Mouse (Mus musculus) adrenal gland, postnatal 25 days (tissue): ENCODE measurements at regions not wholly inside any gene's neighbourhood (a gene's known extent, or its start where the extent isn't known, plus 50 kb on each side); places are given as distances from the start of the nearest gene placed in this dataset.
"Not testable (repeated sequence)": the region's sequence is repeated elsewhere in the genome, so short reads cannot be mapped to it uniquely, and the experiment has no call there.

ENCODE experiments used
- DNase-seq: peaks from one replicate; pipeline ENCODE4 v3.0.0; 2021; ENCODE audit warnings: mixed read lengths

DNA sequence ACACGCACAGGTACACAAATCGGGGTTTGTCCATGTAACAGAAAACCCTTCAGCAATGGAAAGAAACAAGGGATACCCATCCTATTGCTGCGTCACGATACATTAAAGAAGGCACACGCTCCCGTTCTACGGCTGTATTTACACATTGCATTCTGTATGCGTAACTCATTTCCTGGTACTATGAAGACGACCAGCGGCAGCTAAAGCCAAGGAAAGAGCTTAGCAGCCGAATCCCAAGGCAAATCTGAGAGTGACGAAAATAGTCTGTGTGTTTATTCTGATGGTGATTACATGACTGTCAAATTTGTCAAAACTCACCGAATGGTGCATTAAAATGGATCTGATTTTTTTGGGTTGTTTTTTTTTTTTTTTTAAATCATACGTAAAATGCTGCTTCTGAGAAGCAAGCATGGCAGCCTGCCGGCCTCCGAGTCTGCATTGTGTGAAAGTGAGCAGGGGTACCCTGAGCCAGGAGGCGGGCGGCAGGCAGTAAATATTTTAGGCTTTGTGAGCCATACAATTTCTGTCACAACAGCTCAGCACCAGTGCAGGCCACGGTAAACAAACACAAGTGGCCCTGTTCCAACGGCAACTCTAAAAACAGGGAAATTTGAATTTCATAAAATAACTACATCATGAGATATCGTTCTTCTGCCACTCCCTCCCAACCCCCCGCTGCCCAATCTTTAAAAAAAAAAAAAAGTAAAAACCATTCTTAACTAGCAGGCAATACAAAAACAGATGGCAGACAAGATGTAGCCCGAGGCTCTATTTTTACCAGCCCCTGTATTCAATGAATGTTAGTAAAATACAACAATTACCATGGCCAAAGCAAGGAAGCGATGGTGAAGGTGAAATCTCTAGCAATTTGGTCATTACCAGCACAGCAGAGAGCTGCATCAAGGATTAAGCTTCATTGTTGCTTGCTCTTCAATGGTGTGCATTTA is 164.2 kb upstream of the Kit start:
- DNase-seq, result no peak

DNA sequence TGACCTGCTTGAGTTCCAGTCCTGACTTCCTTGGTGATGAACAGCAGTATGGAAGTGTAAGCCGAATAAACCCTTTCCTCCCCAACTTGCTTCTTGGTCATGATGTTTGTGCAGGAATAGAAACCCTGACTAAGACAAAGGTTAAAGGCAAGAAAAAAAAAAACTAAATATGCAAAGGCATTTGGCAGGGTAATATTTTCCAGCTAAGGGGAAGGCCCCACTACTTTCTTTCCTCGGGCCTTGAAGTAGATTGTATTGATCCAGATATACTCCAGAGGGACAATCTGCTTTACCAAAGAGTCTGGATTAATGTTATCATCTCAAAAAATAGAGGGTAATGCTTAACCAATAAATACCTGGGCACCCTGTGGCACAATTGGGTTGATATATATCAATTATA is 155.4 kb upstream of the Kit start:
- DNase-seq, result not testable (repeated sequence)

DNA sequence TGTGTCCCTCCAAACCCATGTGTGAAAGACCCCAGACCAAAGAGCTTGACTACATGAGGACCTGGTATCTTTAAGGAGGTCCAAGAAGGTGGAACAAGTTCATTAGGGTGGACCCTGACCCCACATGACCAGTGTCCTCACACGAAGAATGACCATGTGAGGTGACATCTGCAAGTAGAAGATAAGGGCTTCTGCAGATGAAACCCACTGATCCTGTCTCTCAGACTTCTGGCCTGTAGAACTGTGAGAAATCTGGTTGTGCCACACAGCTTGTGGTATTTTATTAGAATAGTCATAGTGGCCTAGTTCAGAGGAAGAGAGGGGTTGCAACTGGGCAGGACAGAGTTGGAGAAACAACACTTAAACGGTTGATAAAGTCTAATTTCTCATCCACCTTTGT is 141.8 kb upstream of the Kit start:
- no peak for DNase-seq

DNA sequence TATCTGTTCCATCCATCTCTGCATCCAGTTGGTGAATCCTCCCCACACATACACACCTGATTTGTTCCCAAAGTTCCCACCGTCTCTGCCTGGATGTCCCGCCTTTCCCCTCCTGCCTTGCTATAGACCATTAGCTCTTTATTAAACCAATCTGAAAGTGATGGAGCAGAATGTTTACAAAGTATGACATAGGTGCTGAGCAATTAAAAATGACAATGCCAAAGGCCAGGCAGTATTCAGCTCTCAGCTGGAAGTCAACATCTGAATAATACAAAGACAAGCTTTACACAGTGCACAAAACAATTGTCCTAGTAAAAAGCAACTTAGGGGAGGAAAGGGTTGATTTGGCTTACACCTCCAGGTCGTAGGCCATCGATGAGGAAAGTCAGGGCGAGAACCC is 136.8 kb upstream of the Kit start:
- DNase-seq, result no peak

DNA sequence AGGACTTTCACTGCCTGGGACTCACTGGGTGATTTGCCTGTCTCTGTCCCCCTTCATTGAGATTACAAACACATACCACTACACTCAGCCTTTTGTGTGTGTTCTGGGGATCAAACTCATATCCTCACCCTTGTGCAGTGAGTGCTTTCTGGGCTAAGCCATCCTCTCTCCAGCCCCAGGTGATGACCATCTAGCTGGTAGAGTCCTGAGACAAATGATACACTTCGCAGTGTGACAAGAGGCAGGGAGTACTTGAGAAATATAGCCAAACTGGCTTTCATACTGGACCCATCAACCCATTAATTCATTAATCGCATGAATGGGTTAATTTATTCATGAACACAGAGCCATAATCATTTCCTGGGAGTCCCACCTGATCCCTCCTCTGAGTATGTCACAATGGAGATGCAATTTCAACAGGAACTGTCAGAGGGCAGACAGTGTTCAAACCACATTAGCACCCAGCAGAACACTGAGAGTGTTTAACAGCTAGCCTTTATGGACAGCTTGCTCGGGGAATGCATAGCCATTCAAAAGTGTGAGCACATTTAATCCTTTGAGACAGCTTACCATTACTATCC is 130.6 kb upstream of the Kit start:
- no peak for DNase-seq

DNA sequence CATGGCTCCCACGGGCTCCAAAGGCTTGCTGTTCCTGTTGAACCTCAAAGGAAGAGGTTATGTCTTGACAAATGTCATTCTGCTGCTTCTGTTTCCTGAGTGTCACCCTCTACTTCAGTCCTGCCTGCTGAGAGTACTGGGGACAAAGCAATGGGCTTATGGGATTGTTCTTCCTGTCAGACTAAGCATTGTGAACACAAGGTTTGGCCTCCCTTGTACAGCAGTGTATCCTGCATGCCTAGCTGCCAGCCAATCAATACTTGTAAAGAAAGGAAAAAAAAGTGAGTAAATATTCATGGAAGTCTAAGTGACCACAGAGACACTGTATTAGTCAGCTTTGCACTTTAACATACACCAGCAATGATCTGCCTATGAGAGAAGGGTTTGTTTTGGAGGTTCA is 128.3 kb upstream of the Kit start:
- DNase-seq, result no peak

DNA sequence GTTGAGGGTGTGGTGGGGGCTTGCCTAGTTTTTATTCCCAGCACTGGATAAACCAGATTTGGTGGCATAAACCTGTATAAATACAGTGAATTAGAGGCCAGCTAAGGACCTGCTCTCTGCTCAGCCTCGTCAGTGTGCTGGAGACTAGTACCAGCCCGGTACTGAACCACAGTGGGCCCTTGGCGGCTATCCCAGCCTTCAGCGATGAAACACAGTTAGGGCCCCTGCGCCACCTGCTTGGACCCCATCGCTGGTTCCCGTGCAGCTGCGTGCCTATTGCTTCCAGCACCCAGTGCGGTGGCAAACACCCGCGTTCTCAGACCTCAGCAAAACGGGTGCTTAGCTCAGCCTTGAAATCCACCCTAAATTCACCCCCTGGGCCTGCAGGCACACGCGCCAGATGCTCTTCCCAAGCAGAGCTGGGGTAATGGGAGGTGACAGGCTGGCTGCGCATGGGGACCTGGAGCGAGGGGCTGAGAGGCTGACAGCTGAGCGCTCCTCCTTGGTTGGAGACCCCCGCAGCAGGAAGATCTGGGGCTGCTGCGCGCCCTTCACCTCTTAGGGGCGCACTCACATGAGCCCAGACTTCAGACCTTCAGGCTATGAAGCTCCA is 124.7 kb upstream of the Kit start:
- no peak for DNase-seq

DNA sequence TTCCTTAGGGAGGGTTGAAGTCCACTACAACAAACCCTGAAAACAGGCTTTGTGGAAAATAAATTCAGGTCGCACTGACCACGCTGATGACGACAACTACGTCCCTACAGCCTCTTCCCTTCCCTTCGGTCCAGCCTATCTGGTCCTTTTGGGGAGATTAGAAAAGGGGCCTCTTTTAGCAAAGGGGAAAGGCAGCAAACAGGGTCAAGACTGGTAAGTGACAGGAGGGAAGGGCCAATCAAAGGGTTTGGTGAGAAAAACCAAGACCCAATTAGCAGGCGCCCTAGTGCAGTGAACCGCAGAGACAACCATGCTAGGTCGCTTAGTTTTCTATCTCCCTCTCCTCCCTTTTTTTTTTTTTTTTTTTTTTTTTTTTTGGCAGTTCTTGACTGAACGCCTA is 124.2 kb upstream of the Kit start:
- DNase-seq, result no peak

DNA sequence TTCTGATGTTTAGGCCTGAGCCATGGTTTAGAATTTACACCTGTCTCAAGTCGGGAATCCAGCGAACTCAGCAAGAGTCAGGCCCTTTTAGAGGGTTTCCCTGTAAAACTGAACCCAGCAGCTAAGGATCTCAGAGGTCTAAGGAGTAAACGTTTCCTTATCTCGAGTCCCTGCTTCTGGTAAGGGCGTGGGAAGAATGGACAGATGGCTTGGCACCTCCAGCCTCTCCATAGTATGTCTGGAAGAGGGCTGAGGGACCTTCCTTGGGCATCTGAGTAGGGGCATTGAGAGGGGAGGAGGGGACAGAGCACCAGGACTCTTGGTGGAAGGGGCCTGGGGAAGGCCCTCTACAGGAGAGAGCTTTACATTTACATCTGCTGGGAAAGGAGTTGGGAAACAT is 123.6 kb upstream of the Kit start:
- DNase-seq, result no peak

DNA sequence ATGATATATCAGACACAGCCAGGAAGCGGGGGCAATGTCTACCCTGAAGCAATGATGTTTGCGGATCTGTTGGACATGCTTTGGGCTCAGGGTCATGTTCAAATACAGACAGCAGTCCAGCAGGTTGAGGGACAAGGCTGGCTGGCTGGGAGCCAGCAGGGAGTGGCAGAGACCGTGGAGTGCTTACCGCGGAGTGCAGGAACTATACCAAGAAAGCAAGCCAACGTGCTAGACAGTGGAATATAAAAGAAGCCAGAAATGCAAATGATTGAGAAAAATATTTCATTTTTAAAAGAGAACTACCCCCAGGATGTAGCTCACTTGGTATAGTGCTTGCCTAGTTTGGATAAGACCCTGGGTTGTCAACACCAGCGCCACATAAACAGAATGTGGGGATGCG is 123.0 kb upstream of the Kit start:
- peak; percentile 64 for DNase-seq

DNA sequence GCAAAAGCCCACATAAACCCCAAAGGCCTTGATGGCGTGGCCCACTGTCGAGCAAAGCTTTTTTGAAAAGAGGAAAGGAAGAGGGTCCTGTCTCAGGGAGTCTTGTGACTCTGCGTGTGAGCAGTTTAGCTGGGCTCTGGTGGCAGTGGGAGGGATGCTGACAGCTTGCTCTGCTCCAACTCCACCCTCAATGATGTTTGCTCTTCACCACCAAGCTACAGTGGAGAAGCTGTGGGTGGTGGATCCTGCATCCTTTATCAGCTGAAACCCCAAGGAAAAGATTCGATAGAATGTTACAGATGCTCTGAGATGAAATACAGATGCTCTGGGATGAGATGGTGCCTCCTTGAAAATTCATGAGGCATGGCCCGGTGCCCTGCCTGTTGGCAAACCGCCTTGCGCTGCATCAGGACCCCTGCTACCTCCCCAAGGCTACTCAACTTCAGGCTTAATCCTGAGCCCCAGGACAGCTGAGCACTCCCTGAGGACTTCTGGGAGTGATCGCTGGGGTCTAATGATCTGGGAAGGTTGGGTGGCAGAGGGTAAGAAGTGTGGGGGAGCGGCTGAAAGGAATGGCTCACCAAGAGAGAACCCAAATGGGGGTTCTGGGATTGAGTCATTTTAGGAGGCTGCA is 120.8 kb upstream of the Kit start:
- no peak for DNase-seq

DNA sequence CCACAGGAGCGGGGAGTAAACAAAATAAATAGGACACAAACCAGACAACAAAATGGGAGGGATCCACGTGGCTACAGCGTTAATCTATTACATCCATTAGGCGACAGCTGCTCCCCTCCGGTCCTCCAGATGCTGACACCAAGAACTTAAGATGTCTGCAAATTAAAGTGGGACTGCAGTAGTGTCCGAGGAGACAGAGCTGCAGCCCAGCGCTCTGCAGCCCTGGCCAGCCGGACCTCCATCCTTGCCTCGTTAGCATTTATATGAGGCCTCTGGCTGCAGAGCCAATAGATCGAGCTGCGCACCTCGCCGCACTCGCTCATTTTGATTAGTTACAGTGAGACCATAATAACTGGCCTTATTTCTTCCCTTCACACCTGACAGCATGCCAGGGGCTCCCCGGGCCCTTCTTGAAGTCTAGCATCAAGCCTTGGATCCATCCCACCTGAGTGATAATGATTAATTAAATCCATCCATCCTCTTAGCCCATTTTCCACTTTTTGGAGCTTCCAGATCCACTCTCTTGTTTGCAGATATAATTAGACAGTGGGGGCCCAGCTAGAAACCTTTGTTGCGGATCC is 119.7 kb upstream of the Kit start:
- DNase-seq, result no peak

DNA sequence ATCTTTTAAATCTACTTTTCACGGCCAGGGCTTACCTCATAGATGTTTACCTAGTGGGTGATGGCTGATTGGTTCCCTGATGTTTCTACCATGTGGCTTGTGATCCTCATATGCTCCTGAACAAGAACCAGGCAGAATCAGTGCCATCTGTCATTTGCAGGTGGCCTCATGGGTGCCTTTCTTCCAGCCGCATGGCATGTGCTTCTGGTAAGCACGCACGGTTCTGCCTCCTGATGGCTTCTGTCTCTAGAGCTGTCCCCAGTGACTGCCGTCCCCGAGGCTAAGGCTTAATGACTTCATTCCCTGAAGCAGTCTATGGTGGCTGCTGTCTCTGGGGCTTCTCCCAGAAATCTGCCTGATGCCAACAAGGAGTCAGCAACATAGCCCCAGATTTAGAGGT is 117.3 kb upstream of the Kit start:
- DNase-seq, result no peak

DNA sequence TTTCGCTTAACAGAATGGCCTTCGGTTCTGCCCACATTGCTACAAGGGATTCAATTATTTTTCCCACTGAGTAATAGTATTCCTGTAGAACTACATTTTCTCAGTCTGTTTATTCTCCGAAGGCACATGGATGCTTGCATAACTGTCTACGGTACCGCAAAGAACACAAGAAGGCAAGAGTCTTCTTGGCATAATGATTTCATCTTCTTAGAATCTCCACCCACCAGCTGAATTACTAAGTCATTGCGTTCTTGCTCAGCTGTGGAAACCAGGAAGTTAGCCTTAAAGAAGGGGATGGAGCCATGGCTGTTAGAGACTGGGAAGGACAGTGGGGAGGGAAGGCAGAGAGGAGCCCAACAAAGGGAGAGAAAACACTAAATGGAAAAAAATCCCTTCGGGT is 116.4 kb upstream of the Kit start:
- DNase-seq, result no peak

DNA sequence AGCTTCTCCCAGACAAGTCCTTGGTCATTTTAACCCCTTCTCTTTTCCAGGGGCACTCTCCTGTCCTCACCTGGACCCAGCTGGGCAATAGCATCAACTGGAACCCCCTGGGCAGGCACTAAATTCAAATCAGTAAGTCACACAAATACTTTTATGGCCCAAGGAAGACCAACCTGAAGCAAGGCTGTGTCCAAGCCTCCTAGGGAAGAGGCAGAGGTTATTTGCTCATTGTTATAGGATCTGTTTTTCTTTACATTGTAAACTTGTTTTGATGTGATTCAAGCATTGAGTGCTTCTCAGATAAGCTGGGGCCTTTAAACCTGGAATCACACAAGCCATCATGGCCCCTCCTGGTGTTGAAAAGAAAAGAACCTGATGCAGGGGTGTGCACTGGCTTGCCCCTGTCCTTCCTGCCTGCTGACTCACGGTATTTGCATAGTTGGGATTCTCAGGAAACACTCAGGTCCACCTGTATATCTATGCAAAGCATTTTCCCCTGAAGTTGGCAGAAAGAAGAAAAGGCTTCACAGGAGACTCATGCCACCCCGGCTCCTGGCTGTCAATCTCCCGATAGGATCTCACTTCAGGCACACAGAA is 114.9 kb upstream of the Kit start:
- DNase-seq, result no peak

DNA sequence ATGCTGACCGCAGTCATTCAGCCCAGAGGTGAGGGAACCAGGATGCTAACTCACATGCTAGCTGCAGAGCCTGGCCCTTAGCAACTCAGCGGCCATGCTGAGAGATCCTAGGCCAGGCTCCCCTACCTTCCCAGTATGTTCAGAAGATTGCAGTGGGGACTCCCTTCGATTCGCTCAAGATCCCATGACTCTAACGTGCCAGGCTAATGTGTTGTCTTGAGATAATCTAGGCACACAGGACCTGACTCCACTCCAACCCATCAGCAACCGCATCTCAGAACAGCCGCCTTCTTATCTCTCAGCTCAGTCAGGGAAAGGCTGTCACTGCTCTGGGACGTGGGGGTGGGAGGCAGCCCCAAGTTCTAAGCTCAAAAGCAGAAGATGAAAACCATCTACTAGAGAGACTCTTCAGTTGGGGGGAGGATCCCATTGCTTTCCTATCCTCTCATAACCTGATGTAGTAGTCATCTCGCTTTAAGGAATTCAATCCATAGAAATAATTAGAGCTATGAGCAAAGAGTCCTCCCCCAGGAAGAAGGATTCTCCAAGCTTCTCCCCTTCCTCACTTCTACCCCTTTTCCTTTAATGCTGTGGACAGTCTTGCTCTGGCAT is 114.2 kb upstream of the Kit start:
- no peak for DNase-seq

DNA sequence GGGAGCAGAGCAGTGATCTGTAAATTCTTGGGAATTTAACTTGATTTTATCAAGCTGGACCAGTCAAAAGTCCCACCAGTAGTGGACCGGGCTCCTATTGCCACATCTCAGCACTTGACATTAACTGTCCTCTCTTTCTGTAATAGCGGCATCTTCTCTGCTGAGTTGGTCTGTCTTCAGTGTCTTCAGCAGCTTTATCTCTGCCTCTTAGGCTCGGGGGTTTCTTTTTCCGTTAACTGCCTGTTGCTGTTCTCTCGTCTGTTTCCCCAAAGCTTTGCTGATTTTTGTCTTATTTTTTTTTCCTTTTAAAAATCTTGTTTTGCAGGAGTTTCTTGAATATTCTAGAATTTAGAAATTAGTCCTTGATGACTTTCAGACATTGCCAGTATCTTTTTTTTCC is 113.3 kb upstream of the Kit start:
- DNase-seq, result no peak

DNA sequence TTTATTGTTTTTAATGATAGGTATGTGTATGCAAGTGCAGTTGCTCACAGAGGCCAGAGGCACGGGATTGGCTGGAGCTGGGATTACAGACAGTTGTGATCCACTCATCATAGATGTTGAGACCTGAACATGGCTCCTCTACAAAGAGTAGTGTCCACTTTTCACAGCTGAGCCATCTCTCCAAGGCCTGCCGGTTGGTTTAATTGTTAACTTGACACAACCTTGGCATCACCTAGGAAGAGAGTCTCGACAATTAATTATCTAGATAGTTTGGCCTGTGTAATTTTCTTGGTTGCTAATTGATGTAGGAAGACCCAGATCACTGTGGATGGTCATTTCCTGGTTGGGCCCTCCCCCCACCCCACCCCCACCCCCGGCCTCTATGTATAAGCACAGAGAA is 111.1 kb upstream of the Kit start:
- no peak for DNase-seq

DNA sequence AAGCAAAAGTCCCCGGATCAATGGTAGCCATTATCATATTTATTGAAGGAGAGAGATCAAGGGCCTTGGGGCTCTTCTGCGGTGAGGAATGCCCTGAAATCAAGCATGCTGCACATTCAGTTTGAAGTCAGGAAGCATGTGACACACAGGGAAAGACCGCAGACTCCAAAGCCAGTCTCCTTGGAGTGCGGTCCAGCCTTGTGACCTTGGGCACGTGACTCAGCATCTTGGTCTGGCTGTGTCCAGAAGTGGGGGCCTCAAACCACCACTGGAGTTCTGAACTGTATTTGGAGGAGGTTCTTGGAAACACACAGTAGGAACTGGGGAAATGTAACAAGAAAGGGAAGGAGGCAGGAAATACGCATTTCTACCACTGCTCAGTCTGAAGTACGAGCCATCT is 109.0 kb upstream of the Kit start:
- peak; percentile 60 for DNase-seq

DNA sequence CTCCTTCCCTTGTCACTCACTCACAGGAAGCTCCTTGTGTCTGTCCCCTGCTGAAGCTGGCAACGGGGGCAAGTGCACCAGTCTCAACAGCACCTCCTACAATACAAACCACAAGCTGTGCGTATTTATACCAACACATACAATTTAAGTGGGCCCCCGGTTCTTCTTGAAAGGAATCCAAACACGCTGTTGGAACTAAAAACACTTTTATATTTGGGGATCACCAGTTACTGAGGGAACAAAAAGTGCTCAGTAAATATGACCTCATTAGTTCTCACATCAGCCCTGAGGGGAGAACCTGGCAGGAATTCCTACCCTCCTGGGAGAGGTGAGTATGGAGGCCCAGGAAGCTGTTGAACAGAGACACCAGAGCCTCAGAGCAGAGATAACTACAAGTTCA is 107.8 kb upstream of the Kit start:
- no peak for DNase-seq

DNA sequence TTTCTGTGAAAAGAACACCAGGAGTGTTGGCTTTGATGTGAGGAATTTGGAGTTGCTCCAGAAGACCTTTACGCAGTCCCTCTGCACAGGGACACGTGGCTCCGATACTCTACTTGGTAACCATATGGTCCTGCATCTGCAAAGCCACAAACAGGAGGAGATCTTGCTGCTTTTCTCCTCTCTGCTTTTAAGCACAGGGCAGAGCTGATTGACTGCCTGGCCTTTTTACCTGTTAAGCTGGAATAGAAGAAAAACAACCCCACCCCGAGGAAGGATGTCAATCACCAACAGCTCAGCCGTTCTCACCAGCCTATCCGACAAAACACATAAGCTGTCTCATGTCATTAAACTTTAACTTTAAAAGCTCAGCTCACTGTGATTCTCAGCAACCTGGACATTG is 106.8 kb upstream of the Kit start:
- DNase-seq, result no peak

DNA sequence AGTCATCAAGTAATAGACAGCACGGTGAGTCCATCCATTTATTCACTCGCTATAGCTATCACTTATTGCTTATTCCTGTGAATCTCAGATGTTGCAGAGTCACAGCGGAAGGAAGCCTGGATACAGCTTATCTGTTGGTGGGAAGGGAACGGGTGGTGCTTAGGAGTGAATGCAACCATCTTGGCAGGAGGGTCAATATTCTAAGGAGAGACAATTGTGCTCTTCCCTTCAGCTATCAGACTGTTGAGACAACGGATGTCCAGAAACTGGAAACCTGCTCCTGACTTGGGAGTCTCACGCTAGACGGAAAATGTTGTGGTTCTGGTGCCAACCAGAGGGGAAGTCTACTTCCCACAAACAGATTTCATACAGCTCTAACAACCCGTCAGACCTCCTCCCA is 103.7 kb upstream of the Kit start:
- no peak for DNase-seq
